Mouse (Mus musculus) lung, postnatal 25 days (tissue): ENCODE data around the gene Trim71.
A peak's percentile ranks its signal among the peaks of the same experiment; 100 is the strongest.

Experiments
- DNase-seq: peaks from one replicate; pipeline ENCODE4 v3.0.0; 2022; ENCODE audit warnings: low spot score

Gene Trim71

DNA sequence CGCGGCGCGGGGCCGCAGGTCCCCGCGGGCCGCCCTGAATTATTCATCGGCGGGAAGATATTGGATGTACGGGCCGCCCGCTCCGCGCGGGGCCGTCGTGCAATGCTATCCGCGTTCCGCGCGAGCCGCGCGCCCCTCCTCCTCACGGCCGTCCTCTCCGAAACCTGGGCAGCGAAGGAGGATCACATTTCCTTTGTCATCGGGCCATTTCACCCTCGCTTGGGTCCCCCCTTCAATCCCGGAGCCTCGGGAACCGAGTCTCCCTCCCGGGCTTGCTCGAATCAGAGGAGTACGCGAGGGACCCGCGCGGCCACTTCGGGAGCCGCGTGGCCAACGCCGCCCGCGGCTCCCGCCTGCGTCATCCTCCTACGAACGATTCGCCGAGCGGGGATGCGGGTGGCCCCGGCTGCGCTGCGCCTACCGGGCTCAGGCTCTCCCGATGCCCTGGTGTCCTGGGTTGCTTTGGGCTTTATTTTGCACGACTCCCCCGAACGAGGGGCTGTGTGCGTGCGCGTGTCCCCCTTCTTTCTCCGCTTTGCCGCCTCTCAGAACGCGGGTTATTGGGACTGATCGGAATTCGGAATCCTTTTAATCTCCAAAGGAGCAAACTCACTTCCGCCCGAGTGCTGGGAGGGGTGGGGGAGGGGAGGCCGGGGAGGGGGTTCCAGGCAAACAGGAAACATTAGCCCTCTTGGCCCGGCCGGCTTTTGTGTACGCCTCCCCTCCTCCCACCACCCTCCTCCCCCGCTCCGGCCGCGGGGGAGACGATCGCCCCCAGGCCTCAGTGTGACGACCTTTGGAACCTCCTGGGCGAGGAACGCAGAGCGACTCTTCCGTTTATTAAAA, at the start of gene Trim71:
Gene Trim71, minus strand, starts transcription at position 609 of the 846 bp plus-strand sequence.
- no peak for DNase-seq

DNA sequence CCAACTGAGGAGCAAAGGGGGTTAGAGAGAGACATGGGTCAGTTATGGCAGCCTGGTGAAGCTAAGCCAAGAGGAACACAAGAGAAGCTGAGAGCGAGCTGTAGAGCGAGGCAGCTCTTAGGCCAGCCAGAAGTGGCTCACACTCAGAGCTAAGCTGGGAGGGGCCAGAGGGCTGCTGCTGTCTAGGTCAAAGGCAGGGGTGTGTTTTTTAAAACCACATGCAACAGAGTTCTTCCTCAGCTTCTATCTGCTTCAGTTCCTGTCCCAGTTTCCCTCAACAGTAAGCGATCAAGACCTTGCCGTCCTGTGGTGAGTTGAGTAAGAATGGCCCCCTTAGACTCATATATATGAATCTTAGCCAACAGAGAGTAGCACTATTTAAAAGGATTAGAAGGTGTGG, 48.9 kb upstream of the Trim71 start:
- DNase-seq = peak; percentile 15

DNA sequence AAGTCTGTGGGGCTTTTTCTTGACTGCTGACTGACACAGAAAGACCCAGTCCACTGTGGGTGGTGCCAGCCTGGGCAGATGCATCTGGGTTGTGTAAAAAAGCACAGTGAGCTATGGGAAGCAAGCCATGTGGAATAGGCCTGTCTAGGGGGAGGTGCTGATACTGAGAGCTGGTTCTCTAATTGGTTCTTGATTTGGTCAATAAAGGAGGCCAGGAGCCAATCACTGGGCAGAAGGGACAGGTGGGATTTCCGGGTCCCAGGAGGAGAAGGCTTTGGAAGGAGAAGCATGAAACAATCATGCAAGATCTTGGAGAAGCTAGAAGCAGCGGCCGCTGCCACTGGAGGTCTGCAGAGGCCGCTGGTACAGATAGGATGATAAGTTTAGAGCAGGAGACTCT, 48.4 kb upstream of the Trim71 start:
- no peak for DNase-seq

- DNase-seq = no peak
Observed at GRCm38 (mm10) chr9:114610266-114610665, 46.1 kb upstream of the Trim71 start.

DNA sequence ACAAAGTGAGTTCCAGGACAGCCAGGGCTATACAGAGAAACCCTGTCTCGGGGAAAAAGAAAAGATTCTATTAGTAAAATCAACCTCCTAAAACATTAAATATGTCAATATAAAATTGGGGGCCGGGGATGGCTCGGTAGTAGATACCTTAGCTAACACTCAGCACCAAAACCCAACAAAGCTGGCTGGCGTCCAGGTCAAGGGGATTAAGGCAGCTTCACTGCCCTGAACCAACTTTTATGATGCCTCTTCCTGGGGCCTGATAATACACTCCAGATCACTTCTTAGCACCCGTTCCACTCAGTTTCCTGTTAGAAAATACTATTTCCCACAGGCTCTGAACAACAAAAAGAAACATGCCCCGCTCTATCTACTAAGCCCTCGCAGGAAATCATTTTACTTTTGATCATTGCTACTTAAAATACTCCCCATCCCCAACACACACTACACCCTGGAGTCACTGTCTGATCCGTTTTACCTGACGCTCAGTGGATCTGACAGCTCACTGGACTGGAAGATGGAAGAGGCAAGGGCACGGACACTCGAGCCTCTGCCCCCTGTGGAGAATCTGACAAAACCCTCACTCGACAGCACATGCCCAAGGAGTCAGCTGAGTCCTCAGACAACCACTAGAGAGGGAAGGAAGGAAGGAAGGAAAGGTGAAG, 39.8 kb upstream of the Trim71 start:
- DNase-seq = no peak

GRCm38 (mm10) chr9:114601096-114601495, 36.9 kb upstream of the Trim71 start:
- no peak for DNase-seq

- no peak for DNase-seq
Observed at GRCm38 (mm10) chr9:114585017-114585345, 20.8 kb upstream of the Trim71 start.

DNA sequence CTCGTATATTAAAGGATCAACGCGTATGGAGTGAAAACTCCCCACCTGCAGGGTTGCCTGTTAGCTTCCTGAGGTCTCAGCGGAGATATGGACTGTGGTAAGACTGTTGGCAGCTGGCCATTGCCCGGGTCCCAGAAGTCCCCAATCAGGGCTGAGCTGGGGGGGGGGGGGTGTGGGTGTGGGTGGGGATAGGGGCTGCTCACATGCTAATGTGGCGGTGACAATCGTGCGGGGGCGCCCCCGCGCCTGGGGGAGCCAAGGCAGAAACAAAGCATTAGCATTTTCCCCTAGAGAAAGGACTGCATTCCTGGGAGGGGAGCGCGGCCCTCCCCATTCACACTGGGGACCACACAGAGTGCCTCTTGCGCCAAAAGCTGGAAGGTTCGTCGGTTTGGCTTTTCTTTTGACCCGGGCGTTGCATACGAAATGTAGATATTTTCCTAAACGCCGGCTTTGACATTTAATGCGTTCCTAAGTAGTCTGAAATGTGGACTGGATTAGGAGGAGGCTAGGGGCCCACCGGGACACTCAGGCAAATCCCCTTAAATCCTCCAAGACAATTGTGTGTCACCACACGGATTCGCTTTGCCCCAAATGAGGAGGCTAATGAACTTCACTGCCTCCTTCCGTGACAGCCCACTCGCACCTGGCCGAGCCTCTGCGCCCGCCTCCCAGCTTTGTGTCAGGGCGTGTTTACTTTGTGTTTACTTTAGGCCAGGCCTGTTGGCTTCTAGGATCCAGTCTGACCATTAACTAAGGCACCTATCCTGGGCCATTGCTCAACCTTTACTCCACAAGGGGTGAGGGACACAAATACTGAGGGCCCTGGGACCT, 20.2 kb upstream of the Trim71 start:
- peak; percentile 16 for DNase-seq

- peak; percentile 57 for DNase-seq
Observed at GRCm38 (mm10) chr9:114583812-114584182, 19.6 kb upstream of the Trim71 start.

DNA sequence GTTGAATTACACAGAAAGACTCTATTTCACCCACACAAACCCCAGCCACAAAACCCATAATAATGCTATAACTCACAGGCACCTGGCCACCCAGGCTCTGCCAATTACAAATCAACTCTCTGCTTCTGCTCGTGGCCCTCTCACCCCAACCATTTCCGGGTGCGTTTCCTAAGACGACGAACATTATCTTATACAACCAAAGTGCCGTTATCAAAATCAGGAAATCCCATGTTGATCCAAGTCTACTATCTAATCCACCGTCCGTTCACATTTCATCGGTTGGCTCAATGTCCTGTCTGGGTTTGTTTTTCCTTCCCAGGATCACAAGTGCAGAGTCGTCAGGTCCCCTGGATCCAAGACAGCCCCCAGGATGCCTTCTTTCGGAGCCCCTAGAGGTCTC, 14.5 kb upstream of the Trim71 start:
- DNase-seq = peak; percentile 10

DNA sequence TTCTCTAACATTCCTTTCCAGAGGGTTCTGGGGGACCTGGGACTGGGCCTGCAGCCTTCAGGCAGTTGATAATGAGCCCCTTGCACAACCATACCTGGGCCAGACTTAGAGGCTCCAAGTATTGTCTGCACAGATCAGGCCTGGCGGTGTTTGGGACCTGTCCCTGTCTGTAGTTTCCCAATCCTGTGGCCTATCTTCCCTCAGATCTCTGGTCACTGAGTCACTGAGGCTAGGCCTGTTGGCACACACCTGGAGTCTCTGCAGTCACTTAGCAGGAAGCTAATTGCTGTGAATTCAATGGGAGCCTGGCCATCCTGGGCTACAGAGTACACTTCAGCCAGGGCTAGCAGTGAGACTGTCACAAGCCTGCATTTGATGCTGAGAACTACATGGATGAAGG, 11.8 kb upstream of the Trim71 start:
- DNase-seq = no peak

- DNase-seq = no peak
Observed at GRCm38 (mm10) chr9:114573528-114573927, 9.4 kb upstream of the Trim71 start.

DNA sequence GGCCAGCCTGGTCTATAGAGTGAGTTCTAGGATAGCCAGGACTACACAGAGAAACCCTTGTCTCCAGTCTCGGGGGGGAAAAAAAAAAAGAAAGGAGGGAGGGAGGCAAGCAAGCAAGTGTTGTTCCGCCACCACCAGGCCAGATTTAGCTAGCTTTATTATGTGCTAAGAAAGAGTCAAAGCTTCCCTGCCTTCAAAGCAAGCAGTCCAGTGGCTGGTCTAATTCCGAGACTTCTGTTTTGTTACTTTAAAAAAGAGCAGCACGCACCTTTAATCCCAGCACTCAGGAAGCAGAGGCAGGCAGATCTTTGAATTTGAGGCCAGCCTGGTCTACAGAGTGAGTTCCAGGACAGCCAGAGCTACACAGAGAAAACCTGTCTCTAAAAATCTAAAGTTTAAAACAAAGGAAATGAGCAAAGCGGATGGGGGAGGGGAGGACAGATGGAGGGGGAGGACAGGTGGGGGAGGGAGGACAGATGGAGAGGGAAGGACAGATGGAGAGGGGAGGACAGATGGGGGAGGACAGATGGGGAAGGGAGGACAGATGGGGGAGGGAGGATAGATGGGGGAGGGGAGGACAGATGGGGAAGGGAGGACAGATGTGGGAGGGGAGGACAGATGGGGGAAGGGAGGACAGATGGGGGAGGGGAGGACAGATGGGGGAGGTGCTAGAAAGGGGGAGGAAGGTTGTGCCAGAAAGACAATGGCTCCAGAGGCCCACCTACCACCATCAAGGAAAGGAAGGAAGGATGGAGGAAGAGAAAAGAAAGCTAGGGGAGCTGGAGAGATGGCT, 4.7 kb upstream of the Trim71 start:
- no peak for DNase-seq

GRCm38 (mm10) chr9:114564667-114565066, 498 bp upstream of the Trim71 start:
- DNase-seq = no peak

DNA sequence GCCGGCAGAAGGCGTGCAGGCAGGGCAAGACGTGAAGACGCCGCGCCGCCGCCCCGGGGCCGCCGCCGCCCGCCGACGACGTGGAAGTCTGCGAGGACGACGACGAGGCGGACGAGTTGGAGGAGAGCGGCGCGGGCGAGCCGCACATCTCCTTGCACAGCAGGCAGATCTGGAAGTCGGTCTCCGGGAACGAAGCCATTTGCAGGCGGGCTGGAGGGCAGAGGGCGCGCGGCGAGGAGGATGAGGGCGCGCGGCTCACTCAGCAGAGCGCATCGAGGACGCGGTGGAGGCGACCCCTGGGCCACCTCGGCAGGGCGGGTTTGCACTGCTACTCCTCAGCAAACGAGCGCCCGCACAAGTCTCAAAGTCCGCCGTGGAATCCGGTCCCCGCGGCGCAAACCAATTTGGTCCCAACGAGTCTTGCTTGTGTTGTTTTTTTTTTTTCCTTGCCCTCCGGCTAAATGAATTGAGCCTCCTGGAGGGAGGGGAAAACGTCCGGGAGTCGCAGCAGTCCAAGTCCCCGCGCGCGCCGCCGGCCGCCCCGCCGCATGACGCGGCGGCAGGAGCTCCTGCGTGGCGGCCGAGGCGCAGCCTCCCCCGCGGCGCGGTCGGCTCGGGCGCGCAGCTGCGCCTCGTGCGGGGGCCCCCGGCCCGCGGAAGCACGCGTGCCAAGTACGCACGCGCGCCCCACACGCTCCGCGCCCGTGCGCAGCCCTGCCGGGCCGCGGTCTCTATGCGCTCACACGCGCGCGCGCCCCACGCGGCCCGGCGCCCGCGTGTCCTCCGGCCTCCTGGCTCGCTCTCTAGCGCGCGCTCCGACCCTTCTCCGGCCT, 1.0 kb downstream of the Trim71 start:
- no peak for DNase-seq

- no peak for DNase-seq
Observed at GRCm38 (mm10) chr9:114562031-114562918, 1.9 kb downstream of the Trim71 start.

DNA sequence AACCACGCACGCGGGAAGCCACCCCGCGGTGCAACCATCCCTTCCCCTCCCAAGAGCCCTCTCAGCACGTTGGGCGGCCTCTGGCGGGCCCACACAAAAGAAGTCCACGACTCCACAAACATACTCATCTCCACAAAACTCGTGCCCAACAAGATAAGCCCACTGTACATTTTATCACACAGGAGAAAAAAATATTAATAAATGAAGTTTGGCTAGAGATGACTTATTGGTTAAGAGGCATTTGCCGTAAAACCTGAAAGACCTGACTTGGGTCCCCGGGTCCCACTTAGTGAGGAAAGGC, 2.5 kb downstream of the Trim71 start:
- DNase-seq = no peak

DNA sequence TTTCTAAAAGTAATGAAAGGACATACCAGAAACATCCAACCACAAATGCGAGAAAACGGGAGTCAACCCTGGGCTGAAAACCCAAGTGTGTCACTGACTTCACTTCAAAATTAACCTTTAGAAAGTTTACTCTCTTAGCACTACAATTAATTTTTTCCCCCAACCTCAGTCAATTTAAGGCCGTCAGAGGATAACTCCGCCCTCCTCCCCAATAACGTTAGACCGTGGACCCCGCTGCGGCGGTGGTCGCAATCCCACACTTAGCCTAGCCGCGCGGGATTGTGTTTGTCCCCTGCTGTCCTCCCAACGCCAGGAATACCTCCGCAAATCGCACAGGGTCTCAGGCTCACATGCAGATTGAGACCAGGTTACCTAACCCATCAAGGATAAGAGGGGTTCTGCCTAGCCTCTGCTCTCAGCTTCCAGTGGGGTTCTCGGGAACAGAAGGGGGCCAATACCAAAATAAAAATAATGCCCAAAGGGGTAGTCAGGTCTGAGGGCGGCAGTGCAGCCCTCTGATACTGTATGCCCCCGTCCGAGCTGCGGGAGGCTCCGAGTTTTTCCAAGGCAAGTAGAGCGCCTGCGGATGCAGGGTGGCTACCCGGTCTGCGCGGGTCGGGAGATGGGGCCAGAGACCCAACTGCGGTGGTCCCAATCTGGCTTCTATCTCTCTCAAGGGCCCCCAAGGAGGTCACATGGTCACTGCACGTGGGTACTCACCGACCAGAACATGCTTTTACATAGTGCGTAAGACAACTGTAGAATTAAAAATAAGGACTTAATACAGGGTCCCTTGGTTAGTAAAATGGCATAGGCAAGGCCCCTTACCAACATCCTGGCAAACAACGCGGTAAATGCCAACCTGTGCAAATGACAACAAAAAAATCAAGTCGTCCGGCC, 3.1 kb downstream of the Trim71 start:
- no peak for DNase-seq

DNA sequence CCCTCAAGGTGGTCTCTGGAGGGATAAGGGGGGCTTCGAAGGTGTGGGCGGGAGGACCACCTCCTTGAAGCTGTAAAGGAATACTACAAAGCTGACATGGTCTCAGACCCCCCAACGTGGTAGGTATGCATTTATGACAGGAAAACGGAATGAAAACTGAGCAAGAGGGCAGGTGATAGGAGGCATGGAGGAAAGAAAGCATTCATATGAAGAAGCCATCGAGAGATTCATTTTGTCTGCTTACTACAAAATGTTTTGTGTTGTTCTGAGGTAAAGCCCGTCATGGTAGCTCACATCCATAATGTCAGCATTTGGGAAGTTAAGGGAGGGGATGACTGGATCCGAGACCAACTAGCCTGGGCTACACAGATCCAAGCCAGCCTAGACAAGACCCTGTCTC, 4.0 kb downstream of the Trim71 start:
- DNase-seq = no peak
